Mouse (Mus musculus) hindbrain, embryonic 16.5 days (tissue): ENCODE data around the gene 2010106E10Rik. TPM values are rescaled to one million over a fixed set of nuclear protein-coding genes. Genes with fewer than 3 reads are reported as not detected.

Experiments used
- polyA plus RNA-seq: library from polyadenylated mRNA; unstranded; fragments of >200 nt; fragmentation: Nextera tagmentation; extraction: Ambion mirVana; gene quantifications from 2 replicates; pipeline ENCODE4 v1.2.1, GENCODE M21; 2015

Gene 2010106E10Rik
- polyA plus RNA-seq, 1 experiment from 2014 or later = not detected

Other genes starting within 250 kb of the 2010106E10Rik start
- gene Apool, start 183.9 kb upstream of the 2010106E10Rik start, polyA plus RNA-seq = 16.8 and 18.5 TPM in 2 replicates
- gene Satl1, start 88.5 kb upstream of the 2010106E10Rik start, polyA plus RNA-seq = not detected in 2 replicates
- 29.5 and 32.7 TPM in 2 replicates for gene Zfp711, start 105.3 kb downstream of the 2010106E10Rik start, polyA plus RNA-seq
- 0.10 and 0.16 TPM in 2 replicates for gene Pof1b, start 203.4 kb downstream of the 2010106E10Rik start, polyA plus RNA-seq